Mouse (Mus musculus): ENCODE measurements around the gene Coq8a. TPM values are rescaled to one million over a fixed set of nuclear protein-coding genes. Genes with fewer than 3 reads are reported as not detected.
A peak's percentile ranks its signal among the peaks of the same experiment; 100 is the strongest.

Coq8a gene
- total and polyA plus RNA-seq, 2 experiments from 2014 or later = 148 to 231 TPM

- H3K4me3 ChIP-seq (ENCODE audit: low read depth, low read length) = no peak overlapping the region
- H3K4me1 ChIP-seq (ENCODE audit: control insufficient read depth, insufficient read depth) = peaks cover 2% of the 10 kb centered on the region; the same call in 1 of the 2 replicates
- no peak overlapping the region for H3K27ac ChIP-seq (ENCODE audit: low read depth)
- H3K36me3 ChIP-seq (replicated peaks; ENCODE audit: control insufficient read depth, insufficient read depth, low read length) = no peaks in the 10 kb centered on the region
- H3K9ac ChIP-seq (replicated peaks; ENCODE audit: low read depth, low read length) = no peak overlapping the region
- no peaks in the 10 kb centered on the region for H3K9me3 ChIP-seq (replicated peaks; ENCODE audit: control insufficient read depth, low read length)
- WGBS = 82% methylated on average over 3 of the region's 3 CpGs
- ATAC-seq (ENCODE audit: insufficient read depth, low read depth) (no peak), DNase-seq (ENCODE audit: low spot score) (no peak)
- no peaks in the 10 kb centered on the region for H3K27me3 ChIP-seq (ENCODE audit: control insufficient read depth, insufficient read depth, low read length)
- H3K4me2 ChIP-seq (ENCODE audit: low read depth, low read length) = no peak overlapping the region
- TF ChIP-seq EP300 (IDR thresholded peaks at IDR 0.05; ENCODE audit: low read depth) (no peak), CTCF (IDR thresholded peaks at IDR 0.05; ENCODE audit: low read depth) (no peak)
Observed at GRCm38 (mm10) chr1:180197956-180198355, 1.4 kb downstream of the Coq8a start.

- DNase-seq (ENCODE audit: low spot score) = no peak
- ATAC-seq (ENCODE audit: insufficient read depth, low read depth) = no peak
- no peak for TF ChIP-seq EP300 (IDR thresholded peaks at IDR 0.05; ENCODE audit: low read depth)
- Histone ChIP-seq H3K9ac (replicated peaks; ENCODE audit: low read depth, low read length) (no peak overlapping the region), H3K27me3 (ENCODE audit: control insufficient read depth, insufficient read depth, low read length) (no peaks in the 10 kb centered on the region), H3K27ac (ENCODE audit: low read depth) (peak overlapping the region; percentile 54), H3K4me1 (ENCODE audit: control insufficient read depth, insufficient read depth) (peaks cover 6% of the 10 kb centered on the region), H3K4me2 (ENCODE audit: low read depth, low read length) (peak overlapping the region; percentile 92), H3K9me3 (replicated peaks; ENCODE audit: control insufficient read depth, low read length) (no peaks in the 10 kb centered on the region), H3K4me3 (ENCODE audit: low read depth, low read length) (no peak overlapping the region), H3K36me3 (replicated peaks; ENCODE audit: control insufficient read depth, insufficient read depth, low read length) (no peaks in the 10 kb centered on the region)
- 90% methylated on average over 9 of the region's 9 CpGs for WGBS
Observed at GRCm38 (mm10) chr1:180196508-180196907, 2.9 kb downstream of the Coq8a start.

- Histone ChIP-seq H3K4me1 (ENCODE audit: control insufficient read depth, insufficient read depth) (peaks cover 11% of the 10 kb centered on the region), H3K27ac (ENCODE audit: low read depth) (peak overlapping the region; percentile 94), H3K9ac (replicated peaks; ENCODE audit: low read depth, low read length) (peak overlapping the region; percentile 80), H3K9me3 (replicated peaks; ENCODE audit: control insufficient read depth, low read length) (no peaks in the 10 kb centered on the region), H3K36me3 (replicated peaks; ENCODE audit: control insufficient read depth, insufficient read depth, low read length) (no peaks in the 10 kb centered on the region), H3K4me3 (ENCODE audit: low read depth, low read length) (peak overlapping the region; percentile 79), H3K27me3 (ENCODE audit: control insufficient read depth, insufficient read depth, low read length) (no peaks in the 10 kb centered on the region), H3K4me2 (ENCODE audit: low read depth, low read length) (peak overlapping the region; percentile 92)
- ATAC-seq (ENCODE audit: insufficient read depth, low read depth) (peak; percentile 96), DNase-seq (ENCODE audit: low spot score) (peak; percentile 97)
- TF ChIP-seq EP300 (IDR thresholded peaks at IDR 0.05; ENCODE audit: low read depth) = peak; percentile 95
- no peak for TF ChIP-seq CTCF (IDR thresholded peaks at IDR 0.05; ENCODE audit: low read depth)
- under 1% methylated on average over 57 of the region's 57 CpGs for WGBS
Observed at GRCm38 (mm10) chr1:180195703-180196381, 3.6 kb downstream of the Coq8a start.

GRCm38 (mm10) chr1:180194781-180195471 lies 4.5 kb downstream of the Coq8a start:
- Histone ChIP-seq H3K4me3 (ENCODE audit: low read depth, low read length) (peak overlapping the region; percentile 79), H3K9me3 (replicated peaks; ENCODE audit: control insufficient read depth, low read length) (no peaks in the 10 kb centered on the region), H3K4me2 (ENCODE audit: low read depth, low read length) (peak overlapping the region; percentile 92), H3K27ac (ENCODE audit: low read depth) (peak overlapping the region; percentile 94), H3K9ac (replicated peaks; ENCODE audit: low read depth, low read length) (peak overlapping the region; percentile 80), H3K4me1 (ENCODE audit: control insufficient read depth, insufficient read depth) (peaks cover 13% of the 10 kb centered on the region), H3K27me3 (ENCODE audit: control insufficient read depth, insufficient read depth, low read length) (no peaks in the 10 kb centered on the region), H3K36me3 (replicated peaks; ENCODE audit: control insufficient read depth, insufficient read depth, low read length) (no peaks in the 10 kb centered on the region)
- peak; percentile 85 for DNase-seq (ENCODE audit: low spot score)
- whole genome bisulfite sequencing = 15% methylated on average over 9 of the region's 9 CpGs
- peak; percentile 80 for ATAC-seq (ENCODE audit: insufficient read depth, low read depth)
- TF ChIP-seq CTCF (IDR thresholded peaks at IDR 0.05; ENCODE audit: low read depth) = no peak
- no peak for TF ChIP-seq EP300 (IDR thresholded peaks at IDR 0.05; ENCODE audit: low read depth)

GRCm38 (mm10) chr1:180194048-180194447 lies 5.4 kb downstream of the Coq8a start:
- H3K27ac ChIP-seq (ENCODE audit: low read depth) = peak overlapping the region; percentile 94
- H3K9me3 ChIP-seq (replicated peaks; ENCODE audit: control insufficient read depth, low read length) = no peaks in the 10 kb centered on the region
- no peaks in the 10 kb centered on the region for H3K36me3 ChIP-seq (replicated peaks; ENCODE audit: control insufficient read depth, insufficient read depth, low read length)
- H3K27me3 ChIP-seq (ENCODE audit: control insufficient read depth, insufficient read depth, low read length) = no peaks in the 10 kb centered on the region
- peak overlapping the region; percentile 92 for H3K4me2 ChIP-seq (ENCODE audit: low read depth, low read length)
- ATAC-seq (ENCODE audit: insufficient read depth, low read depth) (no peak), DNase-seq (ENCODE audit: low spot score) (no peak)
- 60% methylated on average over 9 of the region's 9 CpGs for WGBS
- H3K4me1 ChIP-seq (ENCODE audit: control insufficient read depth, insufficient read depth) = peaks cover 21% of the 10 kb centered on the region
- TF ChIP-seq CTCF (IDR thresholded peaks at IDR 0.05; ENCODE audit: low read depth) (no peak), EP300 (IDR thresholded peaks at IDR 0.05; ENCODE audit: low read depth) (no peak)
- H3K9ac ChIP-seq (replicated peaks; ENCODE audit: low read depth, low read length) = peak overlapping the region; percentile 80
- H3K4me3 ChIP-seq (ENCODE audit: low read depth, low read length) = peak overlapping the region; percentile 79
